Mouse (Mus musculus) midbrain, embryonic 15.5 days (tissue): ENCODE results near the gene Gimd1. TPM values are rescaled to one million over a fixed set of nuclear protein-coding genes. Genes with fewer than 3 reads are reported as not detected.

Experiments used
- ATAC-seq: fragments of 200-750 bp; cut with Nextera tagmentation; replicated peaks from 2 replicates; pipeline ENCODE4 v1.8.0; 2017; ENCODE audit warnings: moderate TSS enrichment
- H3K27ac ChIP-seq: fragments of 300-500 bp; sonication (generic); 2 replicates; pipeline ENCODE4 v1.5.1; 2015; ENCODE audit warnings: mild to moderate bottlenecking, inconsistent platforms
- H3K27me3 ChIP-seq: fragments of 300-500 bp; sonication (generic); replicated peaks from 2 replicates; pipeline ENCODE4 v1.6.1; 2015; ENCODE audit warnings: inconsistent platforms
- H3K36me3 ChIP-seq: fragments of 300-500 bp; sonication (generic); replicated peaks from 2 replicates; pipeline ENCODE4 v1.6.1; 2015; ENCODE audit warnings: inconsistent platforms
- H3K4me1 ChIP-seq: fragments of 300-500 bp; sonication (generic); 2 replicates; pipeline ENCODE4 v1.6.1; 2015; ENCODE audit warnings: inconsistent platforms
- H3K4me2 ChIP-seq: fragments of 300-500 bp; sonication (generic); 2 replicates; pipeline ENCODE4 v1.6.1; 2015; ENCODE audit warnings: inconsistent platforms, mild to moderate bottlenecking, moderate library complexity
- H3K4me3 ChIP-seq: fragments of 300-500 bp; sonication (generic); 2 replicates; pipeline ENCODE4 v1.5.1; 2015; ENCODE audit warnings: mild to moderate bottlenecking, inconsistent platforms
- H3K9ac ChIP-seq: fragments of 300-500 bp; sonication (generic); 2 replicates; pipeline ENCODE4 v1.6.1; 2015; ENCODE audit warnings: mild to moderate bottlenecking, inconsistent platforms
- H3K9me3 ChIP-seq: fragments of 300-500 bp; sonication (generic); 2 replicates; pipeline ENCODE4 v1.6.1; 2016; ENCODE audit warnings: inconsistent platforms
- WGBS: fragments of 180-500 bp; shearing (Covaris S2); methylation state at CpG from one replicate; pipeline ENCODE4 v1.1.7; 2015; ENCODE audit warnings: mixed read lengths; 5-methylcytosine and 5-hydroxymethylcytosine counted together
- polyA plus RNA-seq: library from polyadenylated mRNA; unstranded; fragments of >200 nt; fragmentation: Nextera tagmentation; extraction: Ambion mirVana; gene quantifications from 2 replicates; pipeline ENCODE4 v1.2.1, GENCODE M21; 2015

Gimd1 gene
- polyA plus RNA-seq, 1 experiment from 2014 or later = not detected

- no peak overlapping the region for H3K4me2 ChIP-seq
- no peak overlapping the region for H3K9ac ChIP-seq
- no peak overlapping the region for H3K4me3 ChIP-seq
- no peaks in the 10 kb centered on the region for H3K9me3 ChIP-seq
- no peak overlapping the region for H3K27ac ChIP-seq
- H3K27me3 ChIP-seq = no peaks in the 10 kb centered on the region
- 86% methylated on average over 5 of the region's 5 CpGs for WGBS
- H3K36me3 ChIP-seq = no peaks in the 10 kb centered on the region
- H3K4me1 ChIP-seq = no peaks in the 10 kb centered on the region
- no peak for ATAC-seq
Observed at GRCm38 (mm10) chr3:132650191-132650590, 20.6 kb downstream of the Gimd1 start.

GRCm38 (mm10) chr3:132651776-132652175 is 22.2 kb downstream of the Gimd1 start:
- H3K4me1 ChIP-seq = no peaks in the 10 kb centered on the region
- H3K9ac ChIP-seq = no peak overlapping the region
- no peak overlapping the region for H3K27ac ChIP-seq
- no peaks in the 10 kb centered on the region for H3K9me3 ChIP-seq
- H3K36me3 ChIP-seq = no peaks in the 10 kb centered on the region
- H3K4me2 ChIP-seq = no peak overlapping the region
- no peak for ATAC-seq
- 88% methylated on average over 3 of the region's 3 CpGs for WGBS
- no peak overlapping the region for H3K4me3 ChIP-seq
- no peaks in the 10 kb centered on the region for H3K27me3 ChIP-seq

- no peak overlapping the region for H3K27ac ChIP-seq
- H3K4me2 ChIP-seq = no peak overlapping the region
- H3K36me3 ChIP-seq = no peaks in the 10 kb centered on the region; the same call in 1 of the 2 replicates
- 87% methylated on average over 7 of the region's 7 CpGs for WGBS
- H3K4me1 ChIP-seq = no peaks in the 10 kb centered on the region
- no peak overlapping the region for H3K9ac ChIP-seq
- H3K4me3 ChIP-seq = no peak overlapping the region
- H3K9me3 ChIP-seq = no peaks in the 10 kb centered on the region
- ATAC-seq = no peak
- no peaks in the 10 kb centered on the region for H3K27me3 ChIP-seq
Observed at GRCm38 (mm10) chr3:132653959-132654358, 24.3 kb downstream of the Gimd1 start.

- Histone ChIP-seq H3K9ac (no peak overlapping the region), H3K27me3 (no peaks in the 10 kb centered on the region), H3K9me3 (no peaks in the 10 kb centered on the region), H3K4me1 (no peaks in the 10 kb centered on the region), H3K36me3 (peaks cover 11% of the 10 kb centered on the region), H3K4me2 (no peak overlapping the region), H3K4me3 (no peak overlapping the region), H3K27ac (no peak overlapping the region)
- no peak for ATAC-seq
- WGBS = 56% methylated on average over 2 of the region's 2 CpGs
Observed at GRCm38 (mm10) chr3:132655955-132656354, 26.3 kb downstream of the Gimd1 start.

- Histone ChIP-seq H3K27me3 (no peaks in the 10 kb centered on the region), H3K36me3 (peaks cover 14% of the 10 kb centered on the region; the same call in 1 of the 2 replicates), H3K4me1 (peaks cover 4% of the 10 kb centered on the region), H3K4me2 (no peak overlapping the region), H3K4me3 (no peak overlapping the region), H3K27ac (no peak overlapping the region), H3K9me3 (no peaks in the 10 kb centered on the region), H3K9ac (no peak overlapping the region)
- no peak for ATAC-seq
- 84% methylated on average over 2 of the region's 2 CpGs for WGBS
Observed at GRCm38 (mm10) chr3:132677494-132677893, 47.9 kb downstream of the Gimd1 start.

GRCm38 (mm10) chr3:132683447-132684230 is 54.0 kb downstream of the Gimd1 start, which contains the start of gene Tbck:
Tbck (plus strand) TSS chr3:132684144.
- under 1% methylated on average over 42 of the region's 42 CpGs for WGBS
- ATAC-seq = peak; percentile 98
- peak within 1 kb of the TSS; percentile 94 for H3K9ac ChIP-seq
- H3K4me3 ChIP-seq = peak within 1 kb of the TSS; percentile 91
- peaks cover 20% of the 10 kb centered on the region for H3K4me1 ChIP-seq
- H3K36me3 ChIP-seq = 0 out of 2 replicates have a peak, but pooled peaks cover 5% of the 10 kb centered on the region
- no peaks in the 10 kb centered on the region for H3K27me3 ChIP-seq
- H3K4me2 ChIP-seq = peak within 1 kb of the TSS; percentile 56
- no peaks in the 10 kb centered on the region for H3K9me3 ChIP-seq
- H3K27ac ChIP-seq = peak within 1 kb of the TSS; percentile 94

GRCm38 (mm10) chr3:132684231-132684928 is 54.8 kb downstream of the Gimd1 start, which contains the start of gene Aimp1:
Aimp1 (minus strand) TSS chr3:132684370.
- ATAC-seq = no peak
- H3K9ac ChIP-seq = peak within 1 kb of the TSS; percentile 94
- H3K27me3 ChIP-seq = no peaks in the 10 kb centered on the region
- peak within 1 kb of the TSS; percentile 94 for H3K27ac ChIP-seq
- peak within 1 kb of the TSS; percentile 56 for H3K4me2 ChIP-seq
- H3K4me1 ChIP-seq = peaks cover 20% of the 10 kb centered on the region
- 2% methylated on average over 27 of the region's 27 CpGs for WGBS
- H3K4me3 ChIP-seq = peak within 1 kb of the TSS; percentile 91
- H3K36me3 ChIP-seq = 0 out of 2 replicates have a peak, but pooled peaks cover 5% of the 10 kb centered on the region
- H3K9me3 ChIP-seq = no peaks in the 10 kb centered on the region

Other genes starting within 250 kb of the Gimd1 start
- 36.3 and 38.0 TPM in 2 replicates for gene Tbck, start 54.3 kb downstream of the Gimd1 start, polyA plus RNA-seq
- 53.0 and 56.3 TPM in 2 replicates for gene Aimp1, start 54.5 kb downstream of the Gimd1 start, polyA plus RNA-seq